Mouse (Mus musculus) layer of hippocampus, postnatal 25 days (tissue): ENCODE results near the gene Hspa12a. TPM values are rescaled to one million over a fixed set of nuclear protein-coding genes. Genes with fewer than 3 reads are reported as not detected.

Experiments used
- DNase-seq, 2 experiments: peaks; one replicate each; pipeline ENCODE4 v3.0.0; 2022; ENCODE audit warnings: mixed read lengths in 2 of 2, low spot score in 1 of 2; ENCODE audit errors: extremely low spot score in 1 of 2
- total RNA-seq, 2 experiments: library from RNA; stranded (reverse); gene quantifications; 2 replicates each; pipeline ENCODE4 v1.2.3; 2021

The Hspa12a gene
- total RNA-seq, 2 experiments from 2014 or later = 236 to 241 TPM

GRCm38 (mm10) chr19:58829575-58829974 lies 113.9 kb downstream of the Hspa12a start:
- DNase-seq = peak; percentile 49 to 53

- DNase-seq = no peak
These were observed 115.8 kb downstream of the Hspa12a start for GRCm38 (mm10) chr19:58827656-58828055.

- DNase-seq = no peak
These were observed 119.1 kb downstream of the Hspa12a start for GRCm38 (mm10) chr19:58824316-58824715.

- no peak for DNase-seq
These were observed 120.2 kb downstream of the Hspa12a start for GRCm38 (mm10) chr19:58823301-58823700.

GRCm38 (mm10) chr19:58822454-58823200 lies 120.8 kb downstream of the Hspa12a start:
- DNase-seq = no peak

GRCm38 (mm10) chr19:58818571-58819415 lies 124.7 kb downstream of the Hspa12a start:
- no peak for DNase-seq

GRCm38 (mm10) chr19:58817398-58817797 lies 126.1 kb downstream of the Hspa12a start:
- no peak for DNase-seq

- DNase-seq = no peak
These were observed 126.9 kb downstream of the Hspa12a start for GRCm38 (mm10) chr19:58816453-58817041.

GRCm38 (mm10) chr19:58815179-58815922 lies 128.1 kb downstream of the Hspa12a start:
- no peak for DNase-seq

GRCm38 (mm10) chr19:58810536-58810935 lies 132.9 kb downstream of the Hspa12a start:
- DNase-seq = no peak

- DNase-seq = no peak
These were observed 134.6 kb downstream of the Hspa12a start for GRCm38 (mm10) chr19:58808864-58809263.

GRCm38 (mm10) chr19:58806364-58806763 lies 137.1 kb downstream of the Hspa12a start:
- DNase-seq = peak in 1 of 2 experiments; percentile 74

GRCm38 (mm10) chr19:58805191-58805779 lies 138.2 kb downstream of the Hspa12a start:
- no peak for DNase-seq

- no peak for DNase-seq
These were observed 148.3 kb downstream of the Hspa12a start for GRCm38 (mm10) chr19:58795114-58795669.

GRCm38 (mm10) chr19:58794284-58794683 lies 149.2 kb downstream of the Hspa12a start, which contains the start of gene 1700019N19Rik:
Gene 1700019N19Rik, minus strand, starts transcription at chr19:58794461.
- DNase-seq = no peak

- no peak for DNase-seq
These were observed 154.3 kb downstream of the Hspa12a start for GRCm38 (mm10) chr19:58789194-58789593.

GRCm38 (mm10) chr19:58783938-58784337 lies 159.5 kb downstream of the Hspa12a start:
- DNase-seq = no peak

- no peak for DNase-seq
These were observed 161.9 kb downstream of the Hspa12a start for GRCm38 (mm10) chr19:58781566-58781965.

- no peak for DNase-seq
These were observed 167.0 kb downstream of the Hspa12a start for GRCm38 (mm10) chr19:58776461-58776860.

GRCm38 (mm10) chr19:58767329-58767728 lies 176.1 kb downstream of the Hspa12a start:
- DNase-seq = no peak
